Mouse (Mus musculus) testis, adult 2 months (tissue): Measurements from ENCODE around the gene Nf1. TPM values are rescaled to one million over a fixed set of nuclear protein-coding genes. Genes with fewer than 3 reads are reported as not detected.

Experiments used
- H3K27ac ChIP-seq: fragments of 200-500 bp; 2 replicates; pipeline ENCODE4 v1.5.1; 2012; ENCODE audit warnings: low read depth, low read length; ENCODE audit not compliant: control insufficient read depth, insufficient read depth
- H3K27me3 ChIP-seq: fragments of 200-500 bp; 2 replicates; pipeline ENCODE4 v1.6.1; 2012; ENCODE audit warnings: mild to moderate bottlenecking, low read length, moderate library complexity; ENCODE audit not compliant: control insufficient read depth, insufficient read depth
- H3K36me3 ChIP-seq: fragments of 200-500 bp; 2 replicates; pipeline ENCODE4 v1.6.1; 2012; ENCODE audit warnings: mild to moderate bottlenecking, low read length; ENCODE audit not compliant: control insufficient read depth, insufficient read depth
- H3K4me1 ChIP-seq: fragments of 200-500 bp; 2 replicates; pipeline ENCODE4 v1.6.1; 2012; ENCODE audit warnings: low read length; ENCODE audit not compliant: control insufficient read depth, insufficient read depth
- H3K4me3 ChIP-seq: fragments of 200-500 bp; 2 replicates; pipeline ENCODE4 v1.5.1; 2012; ENCODE audit warnings: low read depth, mild to moderate bottlenecking, low read length, moderate library complexity, mixed read lengths; ENCODE audit not compliant: control insufficient read depth
- CTCF ChIP-seq: fragments of 200-500 bp; IDR thresholded peaks from 2 replicates; pipeline ENCODE4 v1.5.1; 2012; ENCODE audit warnings: low read depth, mild to moderate bottlenecking, inconsistent platforms, low read length, moderate library complexity; ENCODE audit not compliant: control insufficient read depth, insufficient read depth, insufficient replicate concordance
- POLR2A ChIP-seq: fragments of 200-500 bp; IDR thresholded peaks from 2 replicates; pipeline ENCODE4 v1.6.1; 2012; ENCODE audit warnings: low read depth, mild to moderate bottlenecking, inconsistent platforms, low read length, moderate library complexity; ENCODE audit not compliant: control insufficient read depth
- polyA plus RNA-seq: library from polyadenylated mRNA; depleted of rRNA; stranded (reverse); fragments of >200 nt; gene quantifications from 2 replicates; pipeline ENCODE4 v1.2.3, GENCODE M21; 2012; rRNA removed

The Nf1 gene
- polyA plus RNA-seq, 1 experiment: 29.3 TPM

GRCm38 (mm10) chr11:79615871-79616270 lies 276.4 kb downstream of the Nf1 start:
- Histone ChIP-seq H3K36me3 (no peaks in the 10 kb centered on the region), H3K27me3 (no peaks in the 10 kb centered on the region), H3K27ac (no peak overlapping the region), H3K4me3 (no peak overlapping the region), H3K4me1 (peaks cover 12% of the 10 kb centered on the region)
- TF ChIP-seq POLR2A (no peak), CTCF (no peak)

- TF ChIP-seq CTCF (no peak), POLR2A (no peak)
- H3K36me3 ChIP-seq: no peaks in the 10 kb centered on the region
- H3K27ac ChIP-seq: no peak overlapping the region
- H3K27me3 ChIP-seq: no peaks in the 10 kb centered on the region
- H3K4me1 ChIP-seq: no peaks in the 10 kb centered on the region; the same call in 1 of the 2 replicates
- no peak overlapping the region for H3K4me3 ChIP-seq
These were observed 278.5 kb downstream of the Nf1 start for GRCm38 (mm10) chr11:79617991-79618390.

GRCm38 (mm10) chr11:79623029-79623428 lies 283.5 kb downstream of the Nf1 start:
- H3K4me3 ChIP-seq: no peak overlapping the region
- no peak overlapping the region for H3K27ac ChIP-seq
- peaks cover 5% of the 10 kb centered on the region for H3K4me1 ChIP-seq
- no peak for TF ChIP-seq POLR2A
- TF ChIP-seq CTCF: no peak
- H3K36me3 ChIP-seq: no peaks in the 10 kb centered on the region
- no peaks in the 10 kb centered on the region for H3K27me3 ChIP-seq

- no peak overlapping the region for H3K27ac ChIP-seq
- H3K4me1 ChIP-seq: peaks cover 5% of the 10 kb centered on the region
- H3K4me3 ChIP-seq: no peak overlapping the region
- H3K27me3 ChIP-seq: no peaks in the 10 kb centered on the region
- no peaks in the 10 kb centered on the region for H3K36me3 ChIP-seq
- no peak for TF ChIP-seq POLR2A
- TF ChIP-seq CTCF: peak; percentile 51; the same call in 1 of the 2 replicates
These were observed 285.4 kb downstream of the Nf1 start for GRCm38 (mm10) chr11:79624801-79625302.

GRCm38 (mm10) chr11:79628716-79629115 lies 289.2 kb downstream of the Nf1 start:
- Histone ChIP-seq H3K4me1 (peaks cover 5% of the 10 kb centered on the region), H3K27ac (no peak overlapping the region), H3K27me3 (no peaks in the 10 kb centered on the region)

GRCm38 (mm10) chr11:79629752-79630374 lies 290.4 kb downstream of the Nf1 start:
- no peaks in the 10 kb centered on the region for H3K27me3 ChIP-seq
- H3K4me1 ChIP-seq: peaks cover 5% of the 10 kb centered on the region
- no peak for TF ChIP-seq POLR2A
- no peak for TF ChIP-seq CTCF
- H3K36me3 ChIP-seq: no peaks in the 10 kb centered on the region
- no peak overlapping the region for H3K27ac ChIP-seq
- no peak overlapping the region for H3K4me3 ChIP-seq

More at GRCm38 (mm10) chr11:79628716-79629115, 289.2 kb downstream of the Nf1 start:
- H3K36me3 ChIP-seq: no peaks in the 10 kb centered on the region
- no peak overlapping the region for H3K4me3 ChIP-seq
- TF ChIP-seq CTCF (no peak), POLR2A (no peak)

GRCm38 (mm10) chr11:79630521-79630920 lies 291.0 kb downstream of the Nf1 start:
- Histone ChIP-seq H3K36me3 (no peaks in the 10 kb centered on the region), H3K4me1 (peaks cover under 1% of the 10 kb centered on the region), H3K4me3 (no peak overlapping the region), H3K27me3 (no peaks in the 10 kb centered on the region), H3K27ac (no peak overlapping the region)
- TF ChIP-seq CTCF: no peak
- TF ChIP-seq POLR2A: no peak

Other genes starting within 250 kb of the Nf1 start
- 6.7 and 9.4 TPM in 2 replicates for gene Ksr1, start 193.3 kb upstream of the Nf1 start, polyA plus RNA-seq
- 12.2 and 14.2 TPM in 2 replicates for gene Wsb1, start 85.0 kb upstream of the Nf1 start, polyA plus RNA-seq
- 0.21 TPM in 1 of 2 replicates, not detected in the other for gene Gm9964, start 42.8 kb upstream of the Nf1 start, polyA plus RNA-seq
- gene Omg, start 164.4 kb downstream of the Nf1 start, polyA plus RNA-seq: not detected in 2 replicates
- 0.06 and 0.23 TPM in 2 replicates for gene Evi2b, start 184.1 kb downstream of the Nf1 start, polyA plus RNA-seq
- gene Evi2, start 190.9 kb downstream of the Nf1 start, polyA plus RNA-seq: not detected in 2 replicates
- gene Evi2a, start 190.9 kb downstream of the Nf1 start, polyA plus RNA-seq: 0.71 and 0.94 TPM in 2 replicates